9 mouse cellular contexts compared by ENCODE assay signal in the genomic region with DNA sequence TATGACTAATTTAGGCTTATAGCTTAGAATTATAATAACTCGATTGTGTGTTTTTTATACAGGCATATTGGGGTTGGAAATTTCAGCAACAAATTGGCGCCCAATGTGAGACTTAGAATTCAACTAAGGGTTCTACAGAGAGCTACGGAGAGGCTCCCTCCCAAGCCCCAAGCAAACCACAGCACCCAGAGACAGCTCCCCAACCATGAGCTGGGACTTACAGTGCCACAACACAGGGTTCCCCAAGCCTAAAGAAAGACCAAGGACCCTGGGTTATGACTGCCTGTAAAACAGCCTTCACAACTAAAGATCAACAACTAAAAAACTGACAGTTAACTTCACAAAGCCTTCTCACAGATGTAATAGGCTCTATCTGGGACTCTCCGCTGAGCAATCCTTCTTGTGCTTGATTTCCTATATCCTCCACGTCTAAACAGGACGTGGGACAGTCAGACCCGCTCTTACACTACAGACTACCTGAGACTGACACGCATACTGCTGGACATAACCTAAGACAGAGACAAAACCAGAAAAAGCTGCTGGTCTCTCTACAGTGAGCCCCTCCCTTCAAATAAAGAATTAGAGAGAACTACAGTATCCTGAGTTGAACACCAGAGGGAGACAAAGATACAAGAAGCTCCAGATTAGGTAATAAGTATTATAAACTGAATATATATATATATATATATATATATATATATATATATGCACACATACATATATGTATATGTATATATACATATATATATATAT. TPM values are rescaled to one million over a fixed set of nuclear protein-coding genes. Genes with fewer than 3 reads are reported as not detected.
DNase-seq lines count a peak whose midpoint lies in the region; ATAC-seq and TF ChIP-seq lines count a peak whose summit lies in the region.
"Had no signal": no experiment of that assay in that cellular context is flagged by ENCODE, and none has a peak within 500 bp of the region (broad histone marks: within the 10 kb centered on the region; RNA-seq: fewer than 3 reads in every experiment).

No protein-coding gene starts in this region.

- ATAC-seq in limb, embryonic 14.5 days (ENCODE audit: low FRiP score, low read depth), result no peak
- ATAC-seq in midbrain, embryonic 15.5 days (replicated peaks), result peak; percentile 78

- peak in 1 of 2 experiments; percentile 27 for DNase-seq in cerebellum, adult 2 months
- DNase-seq in cerebellum, adult 18-20 months, result no peak
- peak; percentile 69 for DNase-seq in limb, embryonic 14.5 days (ENCODE audit: low spot score)
- DNase-seq in limb, embryonic 10.5 days (ENCODE audit: low spot score), result no peak
- DNase-seq in c-Kit-positive CD71-positive TER-119-negative erythroid progenitor cells, embryonic 14.5 days (ENCODE audit: low read depth), result peak; percentile 33
- no peak for DNase-seq in natural killer cell, adult 2 months (ENCODE audit: low spot score in 2 of 2)
- no peak for DNase-seq in left cerebral cortex, adult 18-20 months (ENCODE audit: low spot score in 2 of 2)
- DNase-seq: B cell, adult 2 months had no signal

- H3K9me3 ChIP-seq in limb, embryonic 14.5 days (ENCODE audit: control insufficient read depth, low read length), result no peaks in the 10 kb centered on the region
- H3K9me3 ChIP-seq in limb, embryonic 10.5 days (replicated peaks), result no peaks in the 10 kb centered on the region
- H3K9me3 ChIP-seq in midbrain, embryonic 15.5 days, result no peaks in the 10 kb centered on the region

- H3K4me1 ChIP-seq in cerebellum, adult 2 months (ENCODE audit: control insufficient read depth, insufficient read depth, low read length), result no peaks in the 10 kb centered on the region
- H3K4me1 ChIP-seq in limb, embryonic 14.5 days (ENCODE audit: control insufficient read depth, insufficient read depth, low read length), result no peaks in the 10 kb centered on the region
- peaks cover 4% of the 10 kb centered on the region; the same call in 1 of the 2 replicates for H3K4me1 ChIP-seq in limb, embryonic 10.5 days
- H3K4me1 ChIP-seq in midbrain, embryonic 15.5 days, result no peaks in the 10 kb centered on the region

- WGBS in cerebellum, adult 2 months, result 55% methylated on average over 8 of the region's 8 CpGs
- WGBS in limb, embryonic 14.5 days, result 52% methylated on average over 8 of the region's 8 CpGs
- 61% methylated on average over 8 of the region's 8 CpGs for WGBS in limb, embryonic 10.5 days
- 58% methylated on average over 8 of the region's 8 CpGs for WGBS in midbrain, embryonic 15.5 days

- TF ChIP-seq CTCF in cerebellum, adult 2 months (IDR thresholded peaks at IDR 0.05; ENCODE audit: borderline replicate concordance, insufficient read depth, low read depth, low read length), result peak; percentile 15; the same call in 1 of the 2 replicates

- no peak overlapping the region for H3K4me3 ChIP-seq in cerebellum, adult 2 months (replicated peaks; ENCODE audit: insufficient read depth, low read depth, low read length)
- no peak overlapping the region for H3K4me3 ChIP-seq in limb, embryonic 14.5 days (replicated peaks; ENCODE audit: low read length)
- no peak overlapping the region for H3K4me3 ChIP-seq in limb, embryonic 10.5 days
- no peak overlapping the region for H3K4me3 ChIP-seq in midbrain, embryonic 15.5 days

- TF ChIP-seq POLR2A in cerebellum, adult 2 months (IDR thresholded peaks at IDR 0.05; ENCODE audit: borderline replicate concordance, insufficient read depth, low read length), result no peak
- TF ChIP-seq POLR2A in limb, embryonic 14.5 days (IDR thresholded peaks at IDR 0.05; ENCODE audit: borderline replicate concordance, extremely low read depth, insufficient read depth, insufficient read length), result no peak

- H3K27ac ChIP-seq in cerebellum, adult 2 months (ENCODE audit: insufficient read depth, low read length), result no peak overlapping the region
- H3K27ac ChIP-seq in limb, embryonic 14.5 days (replicated peaks; ENCODE audit: low read depth, low read length), result no peak overlapping the region
- H3K27ac ChIP-seq in limb, embryonic 10.5 days, result no peak overlapping the region
- H3K27ac ChIP-seq in midbrain, embryonic 15.5 days, result no peak overlapping the region

- no peak overlapping the region for H3K4me2 ChIP-seq in limb, embryonic 14.5 days (replicated peaks; ENCODE audit: low read depth, low read length, severe bottlenecking)
- no peak overlapping the region for H3K4me2 ChIP-seq in midbrain, embryonic 15.5 days

- H3K27me3 ChIP-seq in cerebellum, adult 2 months (ENCODE audit: control insufficient read depth, insufficient read depth, low read length), result no peaks in the 10 kb centered on the region
- H3K27me3 ChIP-seq in limb, embryonic 14.5 days (ENCODE audit: control insufficient read depth, insufficient read depth, low read length), result no peaks in the 10 kb centered on the region
- H3K27me3 ChIP-seq in limb, embryonic 10.5 days (ENCODE audit: low read depth, poor library complexity, severe bottlenecking), result no peaks in the 10 kb centered on the region
- no peaks in the 10 kb centered on the region for H3K27me3 ChIP-seq in midbrain, embryonic 15.5 days (replicated peaks)

- no peaks in the 10 kb centered on the region for H3K36me3 ChIP-seq in limb, embryonic 14.5 days (ENCODE audit: control insufficient read depth, insufficient read depth, low read length)
- no peaks in the 10 kb centered on the region for H3K36me3 ChIP-seq in limb, embryonic 10.5 days
- no peaks in the 10 kb centered on the region for H3K36me3 ChIP-seq in midbrain, embryonic 15.5 days (replicated peaks)

- no peak overlapping the region for H3K9ac ChIP-seq in limb, embryonic 14.5 days (ENCODE audit: low read depth, low read length, severe bottlenecking)
- H3K9ac ChIP-seq in midbrain, embryonic 15.5 days, result no peak overlapping the region

RNA-seq across cellular contexts. Expression of a gene that starts 13.6 kb away (rescaled TPM):
- 12.6 and 12.9 TPM in 2 replicates for polyA plus RNA-seq in cerebellum, adult 2 months (2012; rRNA removed)
- polyA plus RNA-seq in limb, embryonic 14.5 days (2012; rRNA removed), result 28.5 and 35.3 TPM in 2 replicates
- 29.7 and 33.4 TPM in 2 replicates for polyA plus RNA-seq in limb, embryonic 14.5 days (2014; fragmentation: Nextera tagmentation; extraction: Ambion mirVana)
- 43.7 and 50.8 TPM in 2 replicates for polyA plus RNA-seq in limb, embryonic 10.5 days (2016; fragmentation: Nextera tagmentation; extraction: Ambion mirVana)
- polyA plus RNA-seq in midbrain, embryonic 15.5 days (2015; fragmentation: Nextera tagmentation; extraction: Ambion mirVana), result 29.3 and 29.4 TPM in 2 replicates
- 10 to 100 TPM; 30.7 to 30.9 TPM for total RNA-seq in left cerebral cortex, adult 18-20 months (2021)

Comparison
In these comparisons a context has a peak if more than half of its experiments do, and no peak if none do; other contexts are left out.
1. DNase-seq: peak in limb, embryonic 14.5 days (single experiment) and c-Kit-positive CD71-positive TER-119-negative erythroid progenitor cells, embryonic 14.5 days (single experiment); none in cerebellum, adult 18-20 months (0 of 2), limb, embryonic 10.5 days (single experiment), natural killer cell, adult 2 months (0 of 2) and left cerebral cortex, adult 18-20 months (0 of 2).